Mouse (Mus musculus): Measurements from ENCODE around the gene Olfr1260. TPM values are rescaled to one million over a fixed set of nuclear protein-coding genes. Genes with fewer than 3 reads are reported as not detected.

The Olfr1260 gene
- polyA plus RNA-seq (2016; fragmentation: Nextera tagmentation; extraction: Ambion mirVana), result not detected in 2 replicates

DNA sequence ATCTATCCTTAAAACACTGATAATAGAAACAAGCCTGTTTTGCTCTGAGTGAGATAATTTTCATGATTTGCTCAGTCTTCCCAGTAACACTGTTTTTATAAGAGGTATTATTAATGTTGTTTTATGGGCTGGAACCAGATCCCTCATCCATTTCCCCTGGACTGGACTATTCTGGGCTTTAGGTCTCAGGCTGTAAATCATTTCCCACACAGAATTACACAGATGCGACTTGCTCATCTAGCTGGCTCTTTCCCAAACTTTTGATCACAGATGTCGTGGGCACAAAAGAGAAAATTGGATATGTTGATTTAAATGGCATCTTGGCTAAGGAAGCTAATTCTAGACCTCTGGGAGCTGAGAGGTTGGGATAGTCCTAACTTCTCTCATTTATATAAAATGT is at the start of gene Olfr1260:
Gene Olfr1260 (plus strand): TSS at position 157 of the 400 bp plus-strand sequence.
- no peaks in the 10 kb centered on the region for H3K9me3 ChIP-seq
- WGBS, result 64% methylated on average over 2 of the region's 2 CpGs
- no peak within 1 kb of the TSS for H3K4me2 ChIP-seq (replicated peaks)
- no peak within 1 kb of the TSS for H3K9ac ChIP-seq
- no peak for ATAC-seq (ENCODE audit: insufficient number of reproducible peaks, insufficient read depth, low FRiP score, low TSS enrichment)
- H3K27me3 ChIP-seq, result no peaks in the 10 kb centered on the region
- H3K27ac ChIP-seq, result no peak within 1 kb of the TSS
- H3K36me3 ChIP-seq, result no peaks in the 10 kb centered on the region
- no peaks in the 10 kb centered on the region for H3K4me1 ChIP-seq
- H3K4me3 ChIP-seq, result no peak within 1 kb of the TSS

DNA sequence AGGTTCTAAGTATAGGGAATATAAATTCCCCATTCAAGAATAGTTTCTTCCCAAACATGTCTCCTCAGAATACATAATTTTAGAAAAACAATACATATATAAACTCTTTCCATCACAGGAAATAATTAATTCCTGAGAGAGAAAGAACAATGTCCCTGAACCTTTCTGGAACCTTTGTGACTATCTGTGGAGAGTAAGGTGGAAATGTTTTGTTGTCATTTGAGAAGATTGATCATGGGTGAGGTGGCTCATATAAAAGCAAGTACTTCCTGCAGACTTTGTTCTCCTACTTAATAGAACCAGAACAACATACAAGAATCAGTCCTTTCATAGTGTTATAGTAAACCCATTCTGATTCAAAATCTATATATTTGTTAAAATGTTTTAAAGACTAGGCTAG is 47.1 kb upstream of the Olfr1260 start, which contains the start of gene Olfr1258:
Gene Olfr1258 (plus strand): TSS at position 301 of the 400 bp plus-strand sequence.
- no peak for ATAC-seq (ENCODE audit: insufficient number of reproducible peaks, insufficient read depth, low FRiP score, low TSS enrichment)
- no peaks in the 10 kb centered on the region for H3K4me1 ChIP-seq
- no peaks in the 10 kb centered on the region for H3K36me3 ChIP-seq

DNA sequence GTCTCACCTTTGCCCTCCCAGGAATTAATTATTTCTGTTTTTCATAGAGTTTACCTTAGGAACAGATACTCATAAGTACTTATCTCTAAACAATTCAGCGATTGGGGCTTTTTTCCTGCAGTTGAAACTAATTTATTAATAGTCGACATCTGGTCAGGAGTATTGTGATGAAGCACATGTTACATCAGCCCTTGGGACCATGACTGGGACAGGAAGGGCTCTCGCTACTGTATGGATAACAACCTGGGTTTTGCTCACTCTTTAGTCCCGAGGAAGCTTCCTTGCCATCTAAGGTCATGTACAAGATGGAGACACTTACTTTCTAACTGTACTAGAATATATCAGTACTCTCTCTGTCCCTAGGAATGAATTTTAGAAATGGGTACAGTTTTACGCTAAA is 25.6 kb upstream of the Olfr1260 start, which contains the start of gene Olfr1259:
Gene Olfr1259 (minus strand): TSS at position 101 of the 400 bp plus-strand sequence.
- Histone ChIP-seq H3K9me3 (no peaks in the 10 kb centered on the region), H3K4me1 (no peaks in the 10 kb centered on the region), H3K27me3 (no peaks in the 10 kb centered on the region), H3K4me2 (replicated peaks) (no peak within 1 kb of the TSS), H3K36me3 (no peaks in the 10 kb centered on the region), H3K9ac (no peak within 1 kb of the TSS), H3K4me3 (no peak within 1 kb of the TSS), H3K27ac (no peak within 1 kb of the TSS)
- WGBS, result 80% methylated on average over 5 of the region's 5 CpGs
- ATAC-seq (ENCODE audit: insufficient number of reproducible peaks, insufficient read depth, low FRiP score, low TSS enrichment), result no peak

More for the DNA sequence above, 47.1 kb upstream of the Olfr1260 start, which contains the start of gene Olfr1258:
- no peak within 1 kb of the TSS for H3K4me2 ChIP-seq (replicated peaks)
- no peak within 1 kb of the TSS for H3K27ac ChIP-seq
- H3K4me3 ChIP-seq, result no peak within 1 kb of the TSS
- no peak within 1 kb of the TSS for H3K9ac ChIP-seq
- H3K9me3 ChIP-seq, result no peaks in the 10 kb centered on the region
- H3K27me3 ChIP-seq, result no peaks in the 10 kb centered on the region

DNA sequence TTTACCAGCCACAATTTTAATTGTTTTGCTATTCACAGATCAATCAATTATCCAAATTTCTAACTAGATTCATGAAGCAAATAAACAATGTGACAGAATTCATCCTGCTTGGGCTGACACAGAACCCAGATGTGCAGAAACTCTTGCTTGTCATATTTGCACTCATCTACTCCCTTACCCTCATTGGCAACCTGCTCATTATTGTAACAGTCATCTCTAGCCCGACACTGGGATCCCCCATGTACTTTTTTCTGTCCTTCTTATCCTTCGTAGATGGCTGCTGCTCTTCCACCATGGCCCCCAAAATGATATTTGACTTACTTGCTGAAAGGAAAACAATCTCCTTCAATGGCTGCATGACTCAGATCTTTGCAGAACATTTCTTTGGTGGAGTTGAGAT is 3.6 kb downstream of the Olfr1260 start:
- 84% methylated on average over 2 of the region's 2 CpGs for whole genome bisulfite sequencing
- Histone ChIP-seq H3K9ac (no peak overlapping the region), H3K4me2 (replicated peaks) (no peak overlapping the region), H3K4me1 (no peaks in the 10 kb centered on the region), H3K27me3 (no peaks in the 10 kb centered on the region), H3K36me3 (no peaks in the 10 kb centered on the region), H3K27ac (no peak overlapping the region), H3K4me3 (no peak overlapping the region), H3K9me3 (no peaks in the 10 kb centered on the region)
- no peak for ATAC-seq (ENCODE audit: insufficient number of reproducible peaks, insufficient read depth, low FRiP score, low TSS enrichment)

DNA sequence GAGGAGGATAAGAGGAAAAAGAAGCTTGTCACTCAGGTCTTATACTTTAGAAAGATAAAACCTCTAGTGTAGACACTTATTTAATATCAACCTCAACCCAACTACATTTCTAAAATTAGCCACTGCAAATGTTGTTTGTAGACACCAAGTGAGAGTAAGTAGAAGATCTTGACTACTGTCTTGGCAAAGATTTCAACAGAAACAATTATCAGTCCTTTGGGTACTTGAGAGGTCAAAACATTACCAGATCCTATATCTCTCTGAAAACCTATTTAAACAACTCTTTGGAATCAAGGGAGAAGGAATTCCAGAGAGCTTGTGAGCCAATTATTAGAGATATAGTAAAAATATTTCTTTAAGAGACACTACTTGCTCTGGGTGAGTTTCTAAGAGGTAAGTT is 16.8 kb downstream of the Olfr1260 start, which contains the start of gene Olfr1261:
Gene Olfr1261 (plus strand): TSS at position 301 of the 400 bp plus-strand sequence.
- no peaks in the 10 kb centered on the region for H3K4me1 ChIP-seq
- H3K9ac ChIP-seq, result no peak within 1 kb of the TSS
- H3K36me3 ChIP-seq, result no peaks in the 10 kb centered on the region
- no peak within 1 kb of the TSS for H3K4me2 ChIP-seq (replicated peaks)
- no peak within 1 kb of the TSS for H3K4me3 ChIP-seq
- no peaks in the 10 kb centered on the region for H3K9me3 ChIP-seq
- no peak for ATAC-seq (ENCODE audit: insufficient number of reproducible peaks, insufficient read depth, low FRiP score, low TSS enrichment)
- H3K27me3 ChIP-seq, result no peaks in the 10 kb centered on the region
- no peak within 1 kb of the TSS for H3K27ac ChIP-seq

DNA sequence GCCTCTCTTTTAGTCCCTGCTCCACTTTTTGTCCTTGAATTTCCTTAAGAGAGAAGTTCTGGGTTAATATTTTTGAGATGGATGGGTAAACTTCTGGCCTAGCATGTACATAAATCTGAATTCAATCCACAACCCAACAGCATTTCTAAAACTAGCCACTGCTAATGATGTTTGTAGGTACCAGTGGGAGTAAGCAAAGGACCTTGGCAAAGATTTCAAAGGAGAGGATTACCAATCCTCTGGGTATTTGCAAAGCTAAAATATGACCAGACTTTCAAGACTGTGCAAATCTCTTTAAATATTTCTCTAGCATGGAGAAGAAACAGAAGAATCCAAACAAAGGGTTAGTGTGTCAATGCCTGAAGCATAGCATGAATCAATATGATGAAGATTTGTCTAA is 25.7 kb downstream of the Olfr1260 start, which contains the start of gene Olfr1262:
Gene Olfr1262 (plus strand): TSS at position 301 of the 400 bp plus-strand sequence.
- Histone ChIP-seq H3K27ac (no peak within 1 kb of the TSS), H3K4me1 (no peaks in the 10 kb centered on the region), H3K4me3 (no peak within 1 kb of the TSS), H3K9ac (no peak within 1 kb of the TSS), H3K4me2 (replicated peaks) (no peak within 1 kb of the TSS), H3K27me3 (no peaks in the 10 kb centered on the region), H3K36me3 (no peaks in the 10 kb centered on the region), H3K9me3 (no peaks in the 10 kb centered on the region)
- ATAC-seq (ENCODE audit: insufficient number of reproducible peaks, insufficient read depth, low FRiP score, low TSS enrichment), result no peak

DNA sequence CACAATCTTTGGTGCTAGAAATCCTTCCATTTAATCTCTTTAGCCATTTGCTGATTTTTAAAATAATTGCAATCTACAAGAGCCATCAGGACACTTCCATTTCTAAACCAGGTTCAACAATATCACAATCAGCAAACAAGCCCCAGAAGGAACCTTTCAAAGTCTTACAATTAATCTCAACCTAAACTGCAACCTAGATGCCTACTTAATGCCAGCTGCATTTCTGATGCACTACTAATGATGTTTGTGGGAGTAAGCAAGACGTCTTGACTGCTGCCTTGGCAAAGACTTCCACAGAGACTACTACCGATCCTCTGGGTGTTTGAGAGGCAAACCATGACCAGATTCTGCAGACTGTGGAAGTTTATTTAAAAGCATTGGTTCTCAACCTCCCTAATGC is 37.7 kb downstream of the Olfr1260 start, which contains the start of gene Olfr1263:
Gene Olfr1263 (plus strand): TSS at position 301 of the 400 bp plus-strand sequence.
- H3K4me3 ChIP-seq, result no peak within 1 kb of the TSS
- no peak for ATAC-seq (ENCODE audit: insufficient number of reproducible peaks, insufficient read depth, low FRiP score, low TSS enrichment)
- no peak within 1 kb of the TSS for H3K4me2 ChIP-seq (replicated peaks)
- H3K9ac ChIP-seq, result no peak within 1 kb of the TSS
- no peaks in the 10 kb centered on the region for H3K9me3 ChIP-seq
- H3K4me1 ChIP-seq, result no peaks in the 10 kb centered on the region
- 82% methylated on average over 2 of the region's 2 CpGs for WGBS
- no peaks in the 10 kb centered on the region for H3K36me3 ChIP-seq
- H3K27me3 ChIP-seq, result no peaks in the 10 kb centered on the region
- no peak within 1 kb of the TSS for H3K27ac ChIP-seq

DNA sequence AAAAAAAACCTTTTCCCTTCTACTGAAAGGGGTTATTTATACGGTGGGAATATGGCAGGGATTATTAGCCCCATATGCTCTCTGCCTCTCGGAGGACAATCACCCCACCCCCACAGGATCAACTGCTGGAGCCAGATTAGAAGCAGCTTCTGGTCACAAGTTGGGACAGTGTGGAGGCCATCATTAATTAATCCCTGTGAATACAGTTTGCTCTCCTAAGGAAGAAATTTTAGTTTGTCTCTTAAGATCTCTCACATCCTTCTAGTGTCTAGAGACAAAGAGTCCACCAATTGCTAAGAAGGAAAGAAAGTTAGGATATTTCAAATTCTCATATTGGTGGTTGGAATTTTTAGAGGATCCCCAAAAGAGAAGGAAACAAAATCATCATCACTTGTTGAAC is 51.3 kb downstream of the Olfr1260 start, which contains the start of gene Olfr1264:
Gene Olfr1264 (minus strand): TSS at position 101 of the 400 bp plus-strand sequence.
- Histone ChIP-seq H3K9ac (no peak within 1 kb of the TSS), H3K36me3 (no peaks in the 10 kb centered on the region), H3K4me3 (no peak within 1 kb of the TSS), H3K4me1 (no peaks in the 10 kb centered on the region), H3K4me2 (replicated peaks) (no peak within 1 kb of the TSS), H3K9me3 (no peaks in the 10 kb centered on the region), H3K27me3 (no peaks in the 10 kb centered on the region), H3K27ac (no peak within 1 kb of the TSS)
- WGBS, result 28% methylated on average over 2 of the region's 2 CpGs
- no peak for ATAC-seq (ENCODE audit: insufficient number of reproducible peaks, insufficient read depth, low FRiP score, low TSS enrichment)

Other genes starting within 250 kb of the Olfr1260 start
- gene Olfr1252, start 249.3 kb upstream of the Olfr1260 start, polyA plus RNA-seq (2016; fragmentation: Nextera tagmentation; extraction: Ambion mirVana), result not detected in 2 replicates
- gene Olfr1253, start 217.2 kb upstream of the Olfr1260 start, polyA plus RNA-seq (2016; fragmentation: Nextera tagmentation; extraction: Ambion mirVana), result not detected in 2 replicates
- gene Olfr1254, start 180.7 kb upstream of the Olfr1260 start, polyA plus RNA-seq (2016; fragmentation: Nextera tagmentation; extraction: Ambion mirVana), result not detected in 2 replicates
- gene Olfr1255, start 162.3 kb upstream of the Olfr1260 start, polyA plus RNA-seq (2016; fragmentation: Nextera tagmentation; extraction: Ambion mirVana), result not detected in 2 replicates
- not detected in 2 replicates for gene Olfr1256, start 132.8 kb upstream of the Olfr1260 start, polyA plus RNA-seq (2016; fragmentation: Nextera tagmentation; extraction: Ambion mirVana)
- gene Olfr48, start 126.1 kb upstream of the Olfr1260 start, polyA plus RNA-seq (2016; fragmentation: Nextera tagmentation; extraction: Ambion mirVana), result not detected in 2 replicates
- gene Olfr1257, start 95.9 kb upstream of the Olfr1260 start, polyA plus RNA-seq (2016; fragmentation: Nextera tagmentation; extraction: Ambion mirVana), result not detected in 2 replicates
- gene Olfr1258, start 47.0 kb upstream of the Olfr1260 start, polyA plus RNA-seq (2016; fragmentation: Nextera tagmentation; extraction: Ambion mirVana), result not detected in 2 replicates
- 0.04 TPM in 1 of 2 replicates, not detected in the other for gene Olfr1259, start 25.7 kb upstream of the Olfr1260 start, polyA plus RNA-seq (2016; fragmentation: Nextera tagmentation; extraction: Ambion mirVana)
- not detected in 2 replicates for gene Olfr1261, start 16.9 kb downstream of the Olfr1260 start, polyA plus RNA-seq (2016; fragmentation: Nextera tagmentation; extraction: Ambion mirVana)
- not detected in 2 replicates for gene Olfr1262, start 25.8 kb downstream of the Olfr1260 start, polyA plus RNA-seq (2016; fragmentation: Nextera tagmentation; extraction: Ambion mirVana)
- not detected in 2 replicates for gene Olfr1263, start 37.8 kb downstream of the Olfr1260 start, polyA plus RNA-seq (2016; fragmentation: Nextera tagmentation; extraction: Ambion mirVana)
- not detected in 2 replicates for gene Olfr1264, start 51.2 kb downstream of the Olfr1260 start, polyA plus RNA-seq (2016; fragmentation: Nextera tagmentation; extraction: Ambion mirVana)
- not detected in 2 replicates for gene Olfr1265, start 61.0 kb downstream of the Olfr1260 start, polyA plus RNA-seq (2016; fragmentation: Nextera tagmentation; extraction: Ambion mirVana)
- not detected in 2 replicates for gene Olfr140, start 89.3 kb downstream of the Olfr1260 start, polyA plus RNA-seq (2016; fragmentation: Nextera tagmentation; extraction: Ambion mirVana)
- gene Olfr1269, start 147.1 kb downstream of the Olfr1260 start, polyA plus RNA-seq (2016; fragmentation: Nextera tagmentation; extraction: Ambion mirVana), result not detected in 2 replicates
- not detected in 2 replicates for gene Olfr32, start 168.0 kb downstream of the Olfr1260 start, polyA plus RNA-seq (2016; fragmentation: Nextera tagmentation; extraction: Ambion mirVana)
- gene Olfr1270, start 178.8 kb downstream of the Olfr1260 start, polyA plus RNA-seq (2016; fragmentation: Nextera tagmentation; extraction: Ambion mirVana), result not detected in 2 replicates